31 mouse cellular contexts compared by ENCODE assay signal in the genomic region with DNA sequence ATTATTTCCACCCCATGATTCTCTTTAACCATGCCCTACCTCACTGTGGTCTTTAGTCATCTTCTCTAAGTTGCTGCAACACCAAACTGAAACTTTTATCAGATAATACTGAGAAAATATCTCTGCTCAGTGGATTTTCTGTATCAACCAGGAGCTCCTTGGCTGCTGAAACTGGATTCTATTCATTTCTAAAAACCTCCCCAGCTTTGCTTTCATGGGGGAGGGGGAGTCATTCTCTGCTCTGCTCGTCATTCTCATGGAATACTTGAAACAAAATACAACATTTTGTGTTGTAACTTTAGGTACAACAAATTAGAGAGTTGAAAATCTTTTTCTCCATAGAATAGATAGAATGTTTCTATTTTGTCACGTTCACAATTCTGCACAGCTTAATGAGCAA.
"Had no signal": no experiment of that assay in that cellular context is flagged by ENCODE, and none has a peak within 500 bp of the region (broad histone marks: within the 10 kb centered on the region; RNA-seq: fewer than 3 reads in every experiment).

No protein-coding gene starts in this region.

- H3K4me3 ChIP-seq: left cerebral cortex, adult 2 months; limb, embryonic 12.5 days; limb, embryonic 13.5 days; limb, embryonic 15.5 days; liver, embryonic 12.5 days; liver, embryonic 13.5 days; liver, embryonic 15.5 days; lung, embryonic 15.5 days; megakaryocyte, embryonic 14.5 days; midbrain, embryonic 10.5 days; midbrain, embryonic 12.5 days; midbrain, embryonic 13.5 days; midbrain, embryonic 15.5 days; myocyte had no signal

- H3K9me3 ChIP-seq: limb, embryonic 12.5 days; limb, embryonic 13.5 days; limb, embryonic 15.5 days; liver, embryonic 12.5 days; liver, embryonic 13.5 days; liver, embryonic 15.5 days; lung, embryonic 15.5 days; midbrain, embryonic 10.5 days; midbrain, embryonic 12.5 days; midbrain, embryonic 13.5 days; midbrain, embryonic 15.5 days had no signal

- H3K36me3 ChIP-seq: limb, embryonic 12.5 days; limb, embryonic 13.5 days; limb, embryonic 15.5 days; liver, embryonic 12.5 days; liver, embryonic 13.5 days; liver, embryonic 15.5 days; lung, embryonic 15.5 days; midbrain, embryonic 10.5 days; midbrain, embryonic 12.5 days; midbrain, embryonic 13.5 days; midbrain, embryonic 15.5 days had no signal

- H3K9ac ChIP-seq: limb, embryonic 12.5 days; limb, embryonic 13.5 days; limb, embryonic 15.5 days; liver, embryonic 12.5 days; liver, embryonic 13.5 days; liver, embryonic 14.5 days; liver, embryonic 15.5 days; liver, postnatal 0 days; lung, embryonic 14.5 days; lung, embryonic 15.5 days; midbrain, embryonic 12.5 days; midbrain, embryonic 13.5 days; midbrain, embryonic 15.5 days had no signal

- H3K4me1 ChIP-seq: liver, embryonic 12.5 days; liver, embryonic 13.5 days; liver, embryonic 15.5 days; lung, embryonic 15.5 days; midbrain, embryonic 13.5 days; midbrain, embryonic 15.5 days had no signal

- H3K4me2 ChIP-seq: limb, embryonic 12.5 days; limb, embryonic 13.5 days; limb, embryonic 15.5 days; liver, embryonic 11.5 days; liver, embryonic 12.5 days; liver, embryonic 13.5 days; liver, embryonic 15.5 days; lung, embryonic 14.5 days; lung, embryonic 15.5 days; midbrain, embryonic 11.5 days; midbrain, embryonic 12.5 days; midbrain, embryonic 13.5 days; midbrain, embryonic 15.5 days had no signal

- ATAC-seq: liver, embryonic 12.5 days; liver, postnatal 0 days; lung, postnatal 0 days; midbrain, embryonic 13.5 days; midbrain, embryonic 15.5 days; midbrain, embryonic 16.5 days had no signal

- H3K27ac ChIP-seq: left cerebral cortex, adult 2 months; liver, embryonic 12.5 days; liver, embryonic 13.5 days; liver, embryonic 14.5 days; liver, embryonic 15.5 days; lung, embryonic 15.5 days; macrophage; midbrain, embryonic 12.5 days; midbrain, embryonic 13.5 days; midbrain, embryonic 15.5 days had no signal

- DNase-seq: left cerebral cortex, postnatal 4 days; liver; liver, embryonic 13.5 days; liver, postnatal 0 days; lung, adult 18-20 months; lung, adult 2 months; lung, embryonic 14.5 days; lung, postnatal 10 days; lung, postnatal 14 days; lung, postnatal 36 days; lung, postnatal 4 days; midbrain, embryonic 14.5 days had no signal

- H3K27me3 ChIP-seq: limb, embryonic 12.5 days; limb, embryonic 13.5 days; limb, embryonic 15.5 days; liver, embryonic 12.5 days; liver, embryonic 13.5 days; liver, embryonic 15.5 days; lung, embryonic 15.5 days; midbrain, embryonic 12.5 days; midbrain, embryonic 13.5 days; midbrain, embryonic 15.5 days had no signal
